Mouse (Mus musculus) embryo, embryonic 11.5 days (tissue): Measurements from ENCODE around the gene Gtpbp1.

ENCODE experiments used
- DNase-seq: peaks from one replicate; pipeline ENCODE4 v3.0.0-alpha.2; 2012; ENCODE audit warnings: low read depth, low spot score

Gene Gtpbp1

DNA sequence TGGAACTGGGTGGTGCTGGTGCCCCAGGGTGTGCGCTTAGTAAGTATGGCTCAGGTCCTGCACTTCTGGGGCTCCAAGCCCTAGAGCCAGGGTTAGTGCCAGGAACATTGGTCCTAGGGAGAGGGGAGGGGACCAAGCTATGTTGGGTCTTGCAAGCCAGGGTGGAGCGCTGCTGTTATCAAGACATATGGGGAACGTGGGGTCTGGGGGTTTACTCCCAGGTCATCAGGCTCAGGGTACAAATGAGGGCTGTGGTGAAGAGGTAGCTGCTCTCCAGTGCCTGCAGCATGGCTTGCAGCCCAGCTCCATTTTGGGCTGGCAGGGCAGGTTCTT is 62.7 kb downstream of the Gtpbp1 start:
- no peak for DNase-seq

- DNase-seq: no peak
Observed at GRCm38 (mm10) chr15:79753873-79754272, 63.2 kb downstream of the Gtpbp1 start.

- no peak for DNase-seq
Observed at GRCm38 (mm10) chr15:79755176-79755575, 64.5 kb downstream of the Gtpbp1 start.

- no peak for DNase-seq
Observed at GRCm38 (mm10) chr15:79755977-79756625, 65.5 kb downstream of the Gtpbp1 start.

DNA sequence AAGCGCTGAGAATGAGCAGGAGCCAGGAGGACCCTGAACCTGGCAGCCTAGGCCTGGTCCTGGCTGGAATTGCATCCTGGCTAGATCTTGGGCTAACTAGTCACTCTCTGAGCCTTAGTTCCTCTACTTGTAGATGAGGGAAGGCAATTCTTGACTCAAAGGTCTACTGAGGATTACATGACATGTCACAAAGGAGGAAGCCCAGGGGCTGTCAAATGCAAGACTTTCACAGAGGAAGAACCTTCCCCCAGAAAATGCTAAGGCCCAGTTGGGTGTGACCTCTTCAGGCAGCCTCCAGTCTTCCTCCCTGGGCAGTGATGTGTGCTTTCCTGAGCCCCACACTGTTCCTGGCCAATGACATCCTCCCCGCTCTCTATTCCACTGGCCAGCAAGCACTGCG is 66.5 kb downstream of the Gtpbp1 start:
- no peak for DNase-seq

DNA sequence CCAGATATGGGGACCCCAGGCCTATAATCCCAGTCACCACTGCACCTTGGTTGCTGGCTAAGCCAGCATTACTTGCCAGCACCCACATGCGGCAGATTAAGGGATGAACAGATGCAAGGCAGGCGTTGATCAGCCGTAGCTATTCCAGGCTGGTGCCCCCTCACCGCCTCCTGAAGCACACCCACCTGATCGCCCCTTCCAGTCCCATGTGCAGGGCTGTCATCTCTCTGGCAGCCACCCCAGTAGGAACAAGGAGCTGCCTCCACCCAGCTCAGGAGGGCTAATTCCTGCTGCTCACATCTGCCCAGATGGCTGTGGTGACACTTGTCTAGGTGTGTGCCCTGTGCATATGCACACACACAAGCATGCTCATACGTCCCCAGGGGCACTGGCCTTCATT is 70.3 kb downstream of the Gtpbp1 start:
- no peak for DNase-seq

GRCm38 (mm10) chr15:79763001-79763400 is 72.4 kb downstream of the Gtpbp1 start:
- no peak for DNase-seq

- no peak for DNase-seq
Observed at GRCm38 (mm10) chr15:79763601-79764246, 73.1 kb downstream of the Gtpbp1 start.

GRCm38 (mm10) chr15:79764539-79765267 is 74.1 kb downstream of the Gtpbp1 start:
- DNase-seq: no peak

DNA sequence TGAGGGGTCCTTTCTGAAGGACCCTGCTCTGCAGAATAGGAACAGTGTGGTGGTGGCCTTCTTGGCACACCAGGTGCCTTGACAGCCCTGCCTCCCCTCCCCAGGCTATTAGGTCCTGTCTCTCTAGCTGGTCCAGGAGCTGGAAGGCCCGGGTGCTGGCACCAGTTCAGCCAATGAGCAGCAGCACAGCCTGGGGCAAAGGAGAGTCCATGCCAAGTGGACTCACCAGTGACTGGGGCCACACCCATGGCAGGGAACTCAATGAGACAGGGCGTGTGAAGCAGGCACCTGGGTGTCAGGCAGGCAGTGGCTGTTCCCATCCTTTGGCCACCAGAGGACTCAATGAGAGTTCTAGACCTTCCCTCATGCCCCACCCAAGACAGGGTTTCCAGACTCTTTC is 74.7 kb downstream of the Gtpbp1 start:
- DNase-seq: no peak

GRCm38 (mm10) chr15:79766168-79766567 is 75.5 kb downstream of the Gtpbp1 start:
- DNase-seq: no peak

- DNase-seq: no peak
Observed at GRCm38 (mm10) chr15:79766586-79767071, 76.0 kb downstream of the Gtpbp1 start.

DNA sequence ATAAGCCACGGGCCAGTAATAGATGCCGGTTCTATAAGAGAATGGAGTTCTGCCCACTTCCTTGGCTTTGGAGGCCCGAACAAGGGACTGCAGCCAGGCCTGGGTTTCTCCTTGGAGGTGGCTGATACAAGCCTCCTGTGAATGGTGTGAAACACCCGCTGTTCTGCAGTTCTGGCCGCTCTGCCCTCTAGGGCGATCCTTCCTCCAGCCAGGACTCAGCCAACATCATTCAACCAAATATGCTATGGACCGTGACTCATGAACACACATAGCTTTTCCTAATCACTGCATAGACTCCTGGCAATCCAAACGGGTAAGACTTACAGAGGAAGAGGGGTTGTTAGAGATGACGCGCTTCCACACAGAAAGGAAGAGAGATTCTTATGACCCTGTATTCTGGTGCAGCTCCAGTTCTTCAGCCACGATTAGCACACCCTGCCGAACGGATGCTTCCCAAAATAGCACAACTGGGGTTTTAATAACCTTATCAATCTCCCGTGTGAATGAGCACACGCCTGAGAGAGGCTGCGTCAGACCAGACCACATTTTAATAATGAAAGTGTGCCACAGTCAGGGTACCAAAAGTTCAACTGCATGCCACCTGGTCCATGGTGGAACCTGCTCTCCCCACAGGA is 76.8 kb downstream of the Gtpbp1 start:
- DNase-seq: no peak

GRCm38 (mm10) chr15:79768302-79768701 is 77.7 kb downstream of the Gtpbp1 start:
- no peak for DNase-seq

GRCm38 (mm10) chr15:79770629-79771240 is 80.1 kb downstream of the Gtpbp1 start:
- no peak for DNase-seq
